Mouse (Mus musculus): ENCODE results near the gene Tnnc2. TPM values are rescaled to one million over a fixed set of nuclear protein-coding genes. Genes with fewer than 3 reads are reported as not detected.

Tnnc2 gene
- polyA plus RNA-seq, 1 experiment from 2014 or later, result 377 TPM

GRCm38 (mm10) chr2:164792400-164793190 lies 12.8 kb upstream of the Tnnc2 start:
- Histone ChIP-seq H3K36me3 (ENCODE audit: control insufficient read depth, insufficient read depth, low read length) (peaks cover 11% of the 10 kb centered on the region; the same call in 1 of the 2 replicates), H3K4me2 (ENCODE audit: low read depth, low read length) (no peak overlapping the region), H3K9ac (ENCODE audit: low read length) (no peak overlapping the region), H3K9me3 (replicated peaks; ENCODE audit: control insufficient read depth, low read length) (no peaks in the 10 kb centered on the region), H3K27ac (ENCODE audit: low read length) (no peak overlapping the region), H3K4me1 (ENCODE audit: control insufficient read depth, insufficient read depth, low read length) (peaks cover 4% of the 10 kb centered on the region; the same call in 1 of the 2 replicates), H3K27me3 (ENCODE audit: control insufficient read depth, insufficient read depth, low read length) (no peaks in the 10 kb centered on the region), H3K4me3 (replicated peaks; ENCODE audit: low read length) (no peak overlapping the region)
- no peak for ATAC-seq (ENCODE audit: insufficient read depth, low FRiP score)
- whole genome bisulfite sequencing, result 92% methylated on average over 12 of the region's 12 CpGs

GRCm38 (mm10) chr2:164791841-164792261 lies 12.1 kb upstream of the Tnnc2 start:
- H3K27ac ChIP-seq (ENCODE audit: low read length), result no peak overlapping the region
- no peak for ATAC-seq (ENCODE audit: insufficient read depth, low FRiP score)
- H3K9ac ChIP-seq (ENCODE audit: low read length), result no peak overlapping the region
- no peaks in the 10 kb centered on the region for H3K9me3 ChIP-seq (replicated peaks; ENCODE audit: control insufficient read depth, low read length)
- H3K27me3 ChIP-seq (ENCODE audit: control insufficient read depth, insufficient read depth, low read length), result no peaks in the 10 kb centered on the region
- H3K4me1 ChIP-seq (ENCODE audit: control insufficient read depth, insufficient read depth, low read length), result peaks cover 9% of the 10 kb centered on the region
- no peak overlapping the region for H3K4me2 ChIP-seq (ENCODE audit: low read depth, low read length)
- peaks cover 11% of the 10 kb centered on the region; the same call in 1 of the 2 replicates for H3K36me3 ChIP-seq (ENCODE audit: control insufficient read depth, insufficient read depth, low read length)
- 91% methylated on average over 18 of the region's 18 CpGs for WGBS
- H3K4me3 ChIP-seq (replicated peaks; ENCODE audit: low read length), result no peak overlapping the region

GRCm38 (mm10) chr2:164790451-164790850 lies 10.7 kb upstream of the Tnnc2 start:
- 57% methylated on average over 4 of the region's 4 CpGs for WGBS
- Histone ChIP-seq H3K4me1 (ENCODE audit: control insufficient read depth, insufficient read depth, low read length) (peaks cover 12% of the 10 kb centered on the region), H3K27me3 (ENCODE audit: control insufficient read depth, insufficient read depth, low read length) (no peaks in the 10 kb centered on the region), H3K4me2 (ENCODE audit: low read depth, low read length) (no peak overlapping the region), H3K4me3 (replicated peaks; ENCODE audit: low read length) (no peak overlapping the region), H3K9me3 (replicated peaks; ENCODE audit: control insufficient read depth, low read length) (no peaks in the 10 kb centered on the region), H3K27ac (ENCODE audit: low read length) (no peak overlapping the region), H3K36me3 (ENCODE audit: control insufficient read depth, insufficient read depth, low read length) (peaks cover 11% of the 10 kb centered on the region; the same call in 1 of the 2 replicates), H3K9ac (ENCODE audit: low read length) (no peak overlapping the region)
- ATAC-seq (ENCODE audit: insufficient read depth, low FRiP score), result no peak

GRCm38 (mm10) chr2:164788411-164788810 lies 8.6 kb upstream of the Tnnc2 start:
- 42% methylated on average over 4 of the region's 4 CpGs for WGBS

GRCm38 (mm10) chr2:164787779-164788178 lies 8.0 kb upstream of the Tnnc2 start:
- WGBS, result 85% methylated on average over 10 of the region's 10 CpGs
- H3K4me1 ChIP-seq (ENCODE audit: control insufficient read depth, insufficient read depth, low read length), result peaks cover 19% of the 10 kb centered on the region
- H3K9ac ChIP-seq (ENCODE audit: low read length), result no peak overlapping the region
- no peaks in the 10 kb centered on the region for H3K27me3 ChIP-seq (ENCODE audit: control insufficient read depth, insufficient read depth, low read length)
- ATAC-seq (ENCODE audit: insufficient read depth, low FRiP score), result no peak
- no peak overlapping the region for H3K4me3 ChIP-seq (replicated peaks; ENCODE audit: low read length)
- H3K27ac ChIP-seq (ENCODE audit: low read length), result no peak overlapping the region
- peaks cover 11% of the 10 kb centered on the region; the same call in 1 of the 2 replicates for H3K36me3 ChIP-seq (ENCODE audit: control insufficient read depth, insufficient read depth, low read length)
- no peaks in the 10 kb centered on the region for H3K9me3 ChIP-seq (replicated peaks; ENCODE audit: control insufficient read depth, low read length)
- H3K4me2 ChIP-seq (ENCODE audit: low read depth, low read length), result peak overlapping the region; percentile 89; the same call in 1 of the 2 replicates

More at GRCm38 (mm10) chr2:164788411-164788810, 8.6 kb upstream of the Tnnc2 start:
- H3K9ac ChIP-seq (ENCODE audit: low read length), result peak overlapping the region; percentile 55; the same call in 1 of the 2 replicates
- no peak overlapping the region for H3K4me3 ChIP-seq (replicated peaks; ENCODE audit: low read length)
- no peak overlapping the region; the same call in 1 of the 2 replicates for H3K27ac ChIP-seq (ENCODE audit: low read length)
- peaks cover 19% of the 10 kb centered on the region for H3K4me1 ChIP-seq (ENCODE audit: control insufficient read depth, insufficient read depth, low read length)
- H3K36me3 ChIP-seq (ENCODE audit: control insufficient read depth, insufficient read depth, low read length), result peaks cover 11% of the 10 kb centered on the region; the same call in 1 of the 2 replicates
- H3K9me3 ChIP-seq (replicated peaks; ENCODE audit: control insufficient read depth, low read length), result no peaks in the 10 kb centered on the region
- no peak overlapping the region for H3K4me2 ChIP-seq (ENCODE audit: low read depth, low read length)
- ATAC-seq (ENCODE audit: insufficient read depth, low FRiP score), result no peak
- no peaks in the 10 kb centered on the region for H3K27me3 ChIP-seq (ENCODE audit: control insufficient read depth, insufficient read depth, low read length)

- peak overlapping the region; percentile 74 for H3K4me3 ChIP-seq (replicated peaks; ENCODE audit: low read length)
- H3K36me3 ChIP-seq (ENCODE audit: control insufficient read depth, insufficient read depth, low read length), result 0 out of 2 replicates have a peak, but pooled peaks cover 6% of the 10 kb centered on the region
- H3K9ac ChIP-seq (ENCODE audit: low read length), result peak overlapping the region; percentile 90
- peak overlapping the region; percentile 89 for H3K4me2 ChIP-seq (ENCODE audit: low read depth, low read length)
- H3K27ac ChIP-seq (ENCODE audit: low read length), result peak overlapping the region; percentile 96; the same call in 1 of the 2 replicates
- H3K27me3 ChIP-seq (ENCODE audit: control insufficient read depth, insufficient read depth, low read length), result no peaks in the 10 kb centered on the region
- ATAC-seq (ENCODE audit: insufficient read depth, low FRiP score), result no peak
- WGBS, result 83% methylated on average over 3 of the region's 3 CpGs
- no peaks in the 10 kb centered on the region for H3K9me3 ChIP-seq (replicated peaks; ENCODE audit: control insufficient read depth, low read length)
- peaks cover 19% of the 10 kb centered on the region for H3K4me1 ChIP-seq (ENCODE audit: control insufficient read depth, insufficient read depth, low read length)
Observed at GRCm38 (mm10) chr2:164787032-164787431, 7.3 kb upstream of the Tnnc2 start.

- H3K27ac ChIP-seq (ENCODE audit: low read length), result peak overlapping the region; percentile 96
- peak overlapping the region; percentile 90 for H3K9ac ChIP-seq (ENCODE audit: low read length)
- ATAC-seq (ENCODE audit: insufficient read depth, low FRiP score), result no peak
- no peaks in the 10 kb centered on the region for H3K27me3 ChIP-seq (ENCODE audit: control insufficient read depth, insufficient read depth, low read length)
- 9% methylated on average over 15 of the region's 15 CpGs for WGBS
- H3K9me3 ChIP-seq (replicated peaks; ENCODE audit: control insufficient read depth, low read length), result no peaks in the 10 kb centered on the region
- peak overlapping the region; percentile 89 for H3K4me2 ChIP-seq (ENCODE audit: low read depth, low read length)
- no peaks in the 10 kb centered on the region for H3K36me3 ChIP-seq (ENCODE audit: control insufficient read depth, insufficient read depth, low read length)
- peaks cover 19% of the 10 kb centered on the region for H3K4me1 ChIP-seq (ENCODE audit: control insufficient read depth, insufficient read depth, low read length)
- H3K4me3 ChIP-seq (replicated peaks; ENCODE audit: low read length), result peak overlapping the region; percentile 74
Observed at GRCm38 (mm10) chr2:164786388-164786885, 6.7 kb upstream of the Tnnc2 start.

GRCm38 (mm10) chr2:164785481-164786387 lies 6.0 kb upstream of the Tnnc2 start, which contains the start of gene Snx21:
Gene Snx21 (plus strand): TSS chr2:164785823.
- peak; percentile 96 for ATAC-seq (ENCODE audit: insufficient read depth, low FRiP score)
- H3K9me3 ChIP-seq (replicated peaks; ENCODE audit: control insufficient read depth, low read length), result no peaks in the 10 kb centered on the region
- peak within 1 kb of the TSS; percentile 96 for H3K27ac ChIP-seq (ENCODE audit: low read length)
- peak within 1 kb of the TSS; percentile 89 for H3K4me2 ChIP-seq (ENCODE audit: low read depth, low read length)
- WGBS, result under 1% methylated on average over 80 of the region's 89 CpGs
- peaks cover 19% of the 10 kb centered on the region for H3K4me1 ChIP-seq (ENCODE audit: control insufficient read depth, insufficient read depth, low read length)
- H3K27me3 ChIP-seq (ENCODE audit: control insufficient read depth, insufficient read depth, low read length), result no peaks in the 10 kb centered on the region
- H3K36me3 ChIP-seq (ENCODE audit: control insufficient read depth, insufficient read depth, low read length), result no peaks in the 10 kb centered on the region
- peak within 1 kb of the TSS; percentile 90 for H3K9ac ChIP-seq (ENCODE audit: low read length)
- peak within 1 kb of the TSS; percentile 74 for H3K4me3 ChIP-seq (replicated peaks; ENCODE audit: low read length)

Data from stomach, embryonic 16.5 days (tissue).